12 mouse cellular contexts compared by ENCODE assay signal in genomic region chr12:74108663-74109081, GRCm38 (mm10).
DNase-seq lines count a peak whose midpoint lies in the region.
"Had no signal": no experiment of that assay in that cellular context is flagged by ENCODE, and none has a peak within 500 bp of the region (broad histone marks: within the 10 kb centered on the region; RNA-seq: fewer than 3 reads in every experiment).

No protein-coding gene starts in this region.

- DNase-seq in heart, adult 11 months: peak; percentile 63
- DNase-seq in heart, adult 18-20 months: no peak
- DNase-seq in brain, adult 2 months (ENCODE audit: low read depth, low spot score): peak; percentile 86
- DNase-seq in frontal cortex, postnatal 14 days (ENCODE audit: low spot score in 2 of 2): peak; percentile 37 to 52
- DNase-seq in right cerebral cortex, adult 18-20 months: peak; percentile 73
- DNase-seq in ovary, adult 18-20 months (ENCODE audit: low spot score): no peak
- no peak for DNase-seq in kidney, adult 11 months
- DNase-seq in kidney, postnatal 36 days: no peak
- DNase-seq: adrenal gland, postnatal 14 days; cerebellum, adult 11-12 months; kidney, adult 18-20 months; lung, postnatal 14 days had no signal

Comparison
In these comparisons a context has a peak if more than half of its experiments do, and no peak if none do; other contexts are left out.
1. DNase-seq: peak in heart, adult 11 months (single experiment), brain, adult 2 months (single experiment), frontal cortex, postnatal 14 days (2 of 2) and right cerebral cortex, adult 18-20 months (single experiment); none in heart, adult 18-20 months (0 of 2), ovary, adult 18-20 months (single experiment), kidney, adult 11 months (single experiment) and kidney, postnatal 36 days (0 of 2).